Mouse (Mus musculus) cerebellum, postnatal 25 days (tissue): ENCODE results near the gene Bcl2.

Source experiments
- DNase-seq, 2 experiments: peaks; one replicate each; pipeline ENCODE4 v3.0.0; 2021; ENCODE audit warnings: mixed read lengths in 2 of 2

The Bcl2 gene

GRCm38 (mm10) chr1:106712330-106712729 is 1.7 kb downstream of the Bcl2 start:
- peak; percentile 71 to 84 for DNase-seq

GRCm38 (mm10) chr1:106711356-106712125 is 2.5 kb downstream of the Bcl2 start:
- DNase-seq, result no peak

- DNase-seq, result no peak
Measured at GRCm38 (mm10) chr1:106710202-106710601, 3.9 kb downstream of the Bcl2 start.

GRCm38 (mm10) chr1:106707036-106707880 is 6.8 kb downstream of the Bcl2 start:
- no peak for DNase-seq

- DNase-seq, result no peak
Measured at GRCm38 (mm10) chr1:106703183-106703582, 10.9 kb downstream of the Bcl2 start.

GRCm38 (mm10) chr1:106702471-106703175 is 11.5 kb downstream of the Bcl2 start:
- DNase-seq, result peak; percentile 28 to 30

GRCm38 (mm10) chr1:106700520-106701114 is 13.5 kb downstream of the Bcl2 start:
- DNase-seq, result no peak

- no peak for DNase-seq
Measured at GRCm38 (mm10) chr1:106696472-106696871, 17.6 kb downstream of the Bcl2 start.

- DNase-seq, result no peak
Measured at GRCm38 (mm10) chr1:106695649-106696048, 18.4 kb downstream of the Bcl2 start.

GRCm38 (mm10) chr1:106694316-106694715 is 19.8 kb downstream of the Bcl2 start:
- no peak for DNase-seq

GRCm38 (mm10) chr1:106692599-106692998 is 21.5 kb downstream of the Bcl2 start:
- DNase-seq, result no peak

- peak; percentile 32 to 54 for DNase-seq
Measured at GRCm38 (mm10) chr1:106690887-106691286, 23.2 kb downstream of the Bcl2 start.

GRCm38 (mm10) chr1:106688161-106688516 is 25.9 kb downstream of the Bcl2 start:
- DNase-seq, result no peak

- no peak for DNase-seq
Measured at GRCm38 (mm10) chr1:106687435-106688160, 26.5 kb downstream of the Bcl2 start.

GRCm38 (mm10) chr1:106685702-106686101 is 28.4 kb downstream of the Bcl2 start:
- no peak for DNase-seq

GRCm38 (mm10) chr1:106684546-106684945 is 29.5 kb downstream of the Bcl2 start:
- no peak for DNase-seq

- no peak for DNase-seq
Measured at GRCm38 (mm10) chr1:106682829-106683228, 31.2 kb downstream of the Bcl2 start.

- no peak for DNase-seq
Measured at GRCm38 (mm10) chr1:106679800-106680515, 34.1 kb downstream of the Bcl2 start.

- no peak for DNase-seq
Measured at GRCm38 (mm10) chr1:106678060-106678478, 36.0 kb downstream of the Bcl2 start.

- no peak for DNase-seq
Measured at GRCm38 (mm10) chr1:106666140-106667088, 47.7 kb downstream of the Bcl2 start.
